Mouse (Mus musculus) left cerebral cortex, postnatal 25 days (tissue): ENCODE results near the gene Olfr1357. TPM values are rescaled to one million over a fixed set of nuclear protein-coding genes. Genes with fewer than 3 reads are reported as not detected.
A peak's percentile ranks its signal among the peaks of the same experiment; 100 is the strongest.
"Not testable (repeated sequence)": the region's sequence is repeated elsewhere in the genome, so short reads cannot be mapped to it uniquely, and the experiment has no call there.

Source experiments
- DNase-seq, 2 experiments: peaks; one replicate each; pipeline ENCODE4 v3.0.0; 2022; ENCODE audit warnings: low spot score in 2 of 2, mixed read lengths in 1 of 2
- intact Hi-C: fragments of 180-260 bp; cut with DNase I; formaldehyde crosslinking; loops from one replicate; pipeline ENCODE4 v1.15.1; 2025
- total RNA-seq, 2 experiments: library from RNA; stranded (reverse); gene quantifications; 2 replicates each; pipeline ENCODE4 v1.2.3; 2021

The Olfr1357 gene
- total RNA-seq, result not detected

GRCm38 (mm10) chr10:78617974-78618373 is at the start of gene Olfr1357:
Gene Olfr1357 (minus strand): TSS chr10:78618074.
- intact Hi-C loops, result no loop called here
- DNase-seq, result no peak

GRCm38 (mm10) chr10:78666696-78667095 is 48.8 kb upstream of the Olfr1357 start:
- intact Hi-C loops, DNase-seq: not testable (repeated sequence)

- no peak for DNase-seq
- intact Hi-C loops, result no loop called here
Measured at GRCm38 (mm10) chr10:78664546-78664945, 46.7 kb upstream of the Olfr1357 start.

- intact Hi-C loops, result no loop called here
- no peak for DNase-seq
Measured at GRCm38 (mm10) chr10:78661198-78661597, 43.3 kb upstream of the Olfr1357 start.

DNA sequence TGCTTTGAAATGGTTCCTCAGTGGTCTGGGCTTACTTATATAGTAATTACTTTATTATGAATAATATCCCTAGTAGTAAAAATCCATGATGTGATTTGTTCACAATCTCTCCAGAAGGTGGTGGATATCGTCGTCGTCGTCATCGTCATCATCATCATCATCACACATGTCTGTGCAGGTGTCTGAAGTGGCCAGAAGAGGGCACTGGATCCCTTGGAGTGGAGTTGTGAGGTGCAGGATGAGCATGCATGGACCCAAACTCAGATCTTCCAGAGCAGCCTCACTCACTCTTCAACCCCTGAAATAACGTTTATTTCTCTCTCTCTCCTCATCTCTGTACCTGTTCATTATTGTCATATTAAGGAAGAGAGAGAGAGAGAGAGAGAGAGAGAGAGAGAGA is 14.4 kb upstream of the Olfr1357 start:
- intact Hi-C loops, result loop anchor here (1.0 to 2.0 kb wide), 2 partner anchors 112 to 484 kb away; no protein-coding TSS in a partner anchor

DNA sequence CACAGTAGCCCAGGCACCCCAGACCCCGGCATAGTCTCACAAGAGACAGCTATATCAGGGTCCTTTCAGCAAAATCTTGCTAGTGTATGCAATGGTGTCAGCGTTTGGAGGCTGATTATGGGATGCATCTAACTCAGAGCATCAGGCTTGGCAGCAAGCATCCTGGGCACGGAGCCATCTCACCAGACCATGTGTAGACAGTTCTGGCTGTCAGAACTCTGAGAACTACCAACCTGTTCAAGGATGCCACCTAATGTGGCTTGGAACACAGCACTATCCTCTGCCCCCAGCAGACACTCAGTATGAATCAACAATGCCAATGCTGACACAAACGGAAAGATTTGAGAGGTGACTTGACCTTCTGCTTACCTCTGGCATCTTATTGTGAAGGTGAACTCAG is 12.3 kb upstream of the Olfr1357 start:
- intact Hi-C loops, result no loop called here
- peak; percentile 4 to 16 for DNase-seq

More for the DNA sequence above, 14.4 kb upstream of the Olfr1357 start:
- DNase-seq, result peak; percentile 26 to 60

DNA sequence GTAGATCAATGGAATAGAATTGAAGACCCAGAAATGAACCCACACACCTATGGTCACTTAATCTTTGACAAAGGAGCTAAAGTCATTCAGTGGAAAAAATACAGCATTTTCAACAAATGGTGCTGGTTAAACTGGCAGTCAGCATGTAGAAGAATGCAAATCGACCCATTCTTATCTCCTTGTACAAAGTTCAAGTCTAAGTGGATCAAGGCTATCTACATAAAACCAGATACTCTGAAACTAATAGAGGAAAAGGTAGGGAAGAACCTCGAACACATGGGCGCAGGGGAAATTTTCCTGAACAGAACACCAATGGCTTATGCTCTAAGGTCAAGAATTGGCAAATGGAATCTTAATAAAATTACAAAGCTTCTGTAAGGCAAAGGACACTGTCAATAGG is 5.3 kb upstream of the Olfr1357 start:
- intact Hi-C loops, DNase-seq: not testable (repeated sequence)

DNA sequence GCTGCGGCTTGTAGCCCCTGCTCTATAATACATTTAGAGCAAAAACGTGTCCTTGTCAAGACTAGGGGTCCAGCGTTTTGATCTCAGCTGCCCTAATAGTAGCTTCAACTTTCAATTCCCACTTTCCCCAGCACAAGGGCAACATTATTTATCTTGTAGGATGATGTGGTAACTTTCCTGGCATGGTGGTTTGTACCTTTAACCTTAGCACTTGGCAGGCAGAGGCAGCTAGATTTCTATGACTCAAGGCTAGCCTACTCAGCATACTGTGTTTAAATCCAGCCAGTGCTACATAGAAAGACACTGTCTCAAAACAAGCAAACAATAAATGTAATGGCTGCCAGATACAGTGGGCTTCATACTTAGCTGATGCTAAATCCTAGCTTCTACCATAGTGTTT is 10.3 kb downstream of the Olfr1357 start:
- intact Hi-C loops, result loop anchor here (5.0 to 10.0 kb wide), 3 partner anchors 65 to 163 kb away; no protein-coding TSS in a partner anchor
- no peak for DNase-seq

DNA sequence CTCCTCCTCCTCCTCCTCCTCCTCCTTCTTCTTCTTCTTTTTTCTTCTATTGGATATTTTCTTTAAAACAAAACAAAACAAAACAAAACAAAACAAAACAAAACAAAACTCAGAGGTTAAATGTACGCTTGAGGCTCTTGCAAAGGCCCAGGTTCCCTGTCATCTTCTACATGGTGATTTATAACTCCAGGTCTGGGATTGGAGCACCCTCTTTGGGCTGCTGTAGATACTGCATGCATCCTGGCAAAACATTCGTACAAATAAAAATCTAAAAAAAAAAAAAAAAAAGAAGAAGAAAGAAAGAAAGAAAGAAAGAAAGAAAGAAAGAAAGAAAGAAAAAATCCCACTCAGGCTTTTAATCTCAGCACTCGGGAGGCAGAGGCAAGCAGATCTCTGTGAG is 12.8 kb downstream of the Olfr1357 start:
- DNase-seq, result peak; percentile 21 to 53
- intact Hi-C loops, result loop anchor here (5.0 to 10.0 kb wide), 3 partner anchors 63 to 160 kb away; no protein-coding TSS in a partner anchor

GRCm38 (mm10) chr10:78599865-78600264 is 18.0 kb downstream of the Olfr1357 start:
- no peak for DNase-seq
- intact Hi-C loops, result loop anchor here (10.0 kb wide), 1 partner anchor 155 kb away; no protein-coding TSS in a partner anchor

- intact Hi-C loops, result no loop called here
Measured at GRCm38 (mm10) chr10:78594566-78594965, 23.3 kb downstream of the Olfr1357 start.

GRCm38 (mm10) chr10:78594157-78594556 is 23.7 kb downstream of the Olfr1357 start:
- DNase-seq, result no peak
- intact Hi-C loops, result no loop called here

More at GRCm38 (mm10) chr10:78594566-78594965, 23.3 kb downstream of the Olfr1357 start:
- DNase-seq, result no peak

DNA sequence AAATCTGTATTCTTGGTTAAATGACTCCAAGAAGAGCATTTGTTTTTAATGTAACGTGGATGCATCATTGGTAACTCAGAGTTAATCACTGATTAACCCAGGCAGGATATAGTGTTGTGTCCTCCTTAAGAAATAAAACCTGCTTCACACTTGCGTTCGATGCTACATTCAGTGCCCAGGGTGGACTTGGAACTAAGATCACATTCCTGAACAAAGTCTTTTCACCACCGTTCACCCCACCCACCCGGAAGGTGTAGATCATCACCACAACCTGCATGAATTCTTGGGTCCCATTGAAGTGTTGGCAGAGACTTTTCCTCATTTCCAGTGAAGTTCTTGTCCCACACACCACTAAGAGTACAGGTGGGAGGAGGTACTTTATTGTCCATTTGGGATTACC is 24.1 kb downstream of the Olfr1357 start:
- no peak for DNase-seq
- intact Hi-C loops, result no loop called here

GRCm38 (mm10) chr10:78592856-78593379 is 25.0 kb downstream of the Olfr1357 start:
- intact Hi-C loops, result no loop called here
- no peak for DNase-seq

DNA sequence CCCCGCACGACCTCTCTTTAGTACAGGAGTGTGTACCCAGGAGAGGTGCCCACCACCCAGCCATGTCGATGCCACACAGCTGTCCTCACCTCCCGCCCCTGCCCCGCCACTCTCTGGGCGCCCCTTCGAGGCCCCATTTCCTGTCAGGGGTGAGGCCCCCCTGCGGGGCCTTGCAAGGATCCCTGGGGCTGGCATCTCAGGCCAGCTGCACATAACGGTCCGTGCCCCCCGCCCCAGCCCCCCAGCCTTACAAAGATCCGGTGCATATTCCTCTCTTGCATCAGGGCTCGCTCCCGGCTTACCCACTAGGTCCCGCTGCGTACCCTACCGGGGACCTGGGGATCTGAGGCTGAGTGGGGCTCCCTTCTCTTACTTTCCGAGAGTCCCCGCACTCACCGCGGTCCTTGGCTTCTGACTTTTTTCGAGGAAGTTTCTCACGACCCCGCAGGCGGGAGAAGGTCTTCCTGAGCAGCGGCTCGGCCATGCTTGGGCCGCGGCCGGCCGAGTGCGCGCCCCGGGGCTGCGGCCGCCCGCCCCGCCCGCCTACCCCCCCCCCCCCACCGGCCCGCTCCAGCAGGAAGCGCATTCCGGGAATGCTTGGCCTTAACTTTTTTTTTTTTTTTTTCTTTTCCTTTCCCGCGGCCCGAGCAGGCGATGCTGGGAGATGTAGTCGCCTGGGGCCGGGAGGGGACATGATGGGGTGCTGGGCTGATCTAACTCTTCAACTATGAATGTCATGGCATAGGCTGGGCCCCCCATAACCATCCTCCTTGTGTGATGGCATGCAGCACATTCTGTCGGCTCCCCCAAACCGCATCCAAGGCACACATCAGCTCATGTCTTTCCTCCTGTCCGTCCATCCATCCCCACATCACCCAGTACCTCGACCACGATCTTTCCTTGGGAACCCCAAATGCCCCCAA is 26.2 kb downstream of the Olfr1357 start, which contains the start of gene Syde1:
Gene Syde1, minus strand, starts transcription at position 559 of the 923 bp plus-strand sequence.
- DNase-seq, result no peak
- intact Hi-C loops, result no loop called here

DNA sequence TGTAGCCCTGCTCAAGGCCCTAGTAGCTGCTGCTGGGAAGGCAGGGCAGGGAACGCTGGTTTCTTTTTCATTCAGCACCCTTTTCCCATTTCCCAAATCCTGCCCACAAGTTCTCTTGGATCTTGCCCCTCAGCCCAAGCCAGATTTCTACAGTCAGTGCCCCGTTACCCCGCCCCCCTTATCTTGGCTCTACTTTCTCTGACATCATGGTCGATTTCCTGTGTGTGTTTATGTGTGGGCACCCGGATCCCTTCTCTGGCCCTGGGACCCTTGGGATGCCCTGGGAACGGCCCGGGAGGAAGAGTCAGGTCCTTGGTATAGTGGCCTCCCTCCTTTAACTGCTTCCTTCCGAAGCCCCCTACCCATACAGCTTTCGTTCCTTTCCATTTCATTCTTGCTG is 27.1 kb downstream of the Olfr1357 start:
- DNase-seq, result no peak
- intact Hi-C loops, result no loop called here

DNA sequence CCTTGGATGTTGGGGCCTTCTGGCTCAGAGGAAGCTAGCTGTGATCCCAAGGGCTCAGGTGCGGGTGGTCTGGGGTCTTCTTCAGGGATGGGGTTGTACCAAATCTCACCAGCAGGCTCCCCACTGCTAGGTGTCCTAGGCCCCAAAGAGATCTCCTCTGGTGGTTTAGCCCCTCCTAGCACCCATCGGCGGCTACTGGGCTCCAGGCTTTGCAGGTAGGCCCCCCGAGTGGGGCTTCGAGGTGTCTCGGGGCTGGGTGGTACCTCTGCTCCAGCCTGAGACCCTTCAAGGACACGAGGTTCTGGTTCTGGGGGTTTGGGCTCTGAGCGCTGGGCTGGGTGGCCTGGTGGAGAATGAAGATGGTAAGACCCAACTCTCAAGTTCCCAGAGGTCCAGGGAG is 28.0 kb downstream of the Olfr1357 start:
- DNase-seq, result no peak
- intact Hi-C loops, result no loop called here

GRCm38 (mm10) chr10:78589291-78589690 is 28.6 kb downstream of the Olfr1357 start:
- no peak for DNase-seq
- intact Hi-C loops, result no loop called here

- intact Hi-C loops, result no loop called here
Measured at GRCm38 (mm10) chr10:78586026-78586425, 31.8 kb downstream of the Olfr1357 start.

DNA sequence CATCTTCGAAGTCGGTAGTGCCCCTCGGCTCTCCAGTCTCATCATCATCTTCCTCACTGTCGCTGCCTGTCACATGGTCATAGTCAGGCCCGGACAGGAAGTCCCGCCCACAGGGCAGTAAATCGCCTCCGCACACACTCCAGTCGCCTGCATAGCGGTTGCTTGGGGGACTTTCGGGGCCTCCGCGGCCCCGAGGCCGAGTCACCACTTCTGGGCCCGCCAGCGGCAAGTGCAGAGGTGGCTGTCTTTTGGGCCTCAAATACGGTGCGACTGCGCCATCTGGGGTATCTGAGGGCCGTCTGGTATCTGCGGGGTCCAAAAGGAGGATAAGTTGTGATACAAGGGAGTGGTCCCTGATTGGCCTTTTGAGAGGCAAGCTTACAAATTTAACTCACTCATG is 32.3 kb downstream of the Olfr1357 start:
- no peak for DNase-seq
- intact Hi-C loops, result no loop called here

More at GRCm38 (mm10) chr10:78586026-78586425, 31.8 kb downstream of the Olfr1357 start:
- no peak for DNase-seq

DNA sequence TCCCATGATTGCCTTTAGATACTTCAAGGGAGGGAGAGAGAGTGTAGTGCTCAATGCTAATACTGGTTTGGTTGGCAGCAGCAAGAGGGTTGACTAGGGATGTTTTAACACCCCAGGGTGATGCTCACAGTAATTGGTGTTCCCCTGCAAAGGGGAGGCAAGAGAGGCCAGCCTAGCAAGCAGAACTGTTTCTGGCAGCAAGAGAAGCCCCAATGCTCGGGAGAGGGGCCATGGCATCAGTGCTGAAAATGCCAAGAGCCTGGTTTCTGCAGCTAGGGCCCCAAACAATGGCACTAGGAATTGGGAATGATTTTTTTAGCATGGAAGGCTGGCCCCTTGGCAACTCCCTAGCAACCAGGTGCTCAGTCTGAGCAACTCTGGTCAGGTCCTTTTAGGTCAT is 32.9 kb downstream of the Olfr1357 start:
- DNase-seq, result no peak
- intact Hi-C loops, result no loop called here
